Mouse (Mus musculus) bone marrow, adult 2 months (tissue): ENCODE measurements around the gene Mrnip.

ENCODE experiments used
- CTCF ChIP-seq: fragments of 200-500 bp; IDR thresholded peaks from 2 replicates; pipeline ENCODE4 v1.5.1; 2011; ENCODE audit warnings: low read length, control low read depth; ENCODE audit not compliant: control insufficient read depth, insufficient read depth
- POLR2A ChIP-seq: fragments of 200-500 bp; IDR thresholded peaks from 2 replicates; pipeline ENCODE4 v1.6.1; 2011; ENCODE audit warnings: low read depth, mild to moderate bottlenecking, control low read depth, low read length, borderline replicate concordance; ENCODE audit not compliant: control insufficient read depth

DNA sequence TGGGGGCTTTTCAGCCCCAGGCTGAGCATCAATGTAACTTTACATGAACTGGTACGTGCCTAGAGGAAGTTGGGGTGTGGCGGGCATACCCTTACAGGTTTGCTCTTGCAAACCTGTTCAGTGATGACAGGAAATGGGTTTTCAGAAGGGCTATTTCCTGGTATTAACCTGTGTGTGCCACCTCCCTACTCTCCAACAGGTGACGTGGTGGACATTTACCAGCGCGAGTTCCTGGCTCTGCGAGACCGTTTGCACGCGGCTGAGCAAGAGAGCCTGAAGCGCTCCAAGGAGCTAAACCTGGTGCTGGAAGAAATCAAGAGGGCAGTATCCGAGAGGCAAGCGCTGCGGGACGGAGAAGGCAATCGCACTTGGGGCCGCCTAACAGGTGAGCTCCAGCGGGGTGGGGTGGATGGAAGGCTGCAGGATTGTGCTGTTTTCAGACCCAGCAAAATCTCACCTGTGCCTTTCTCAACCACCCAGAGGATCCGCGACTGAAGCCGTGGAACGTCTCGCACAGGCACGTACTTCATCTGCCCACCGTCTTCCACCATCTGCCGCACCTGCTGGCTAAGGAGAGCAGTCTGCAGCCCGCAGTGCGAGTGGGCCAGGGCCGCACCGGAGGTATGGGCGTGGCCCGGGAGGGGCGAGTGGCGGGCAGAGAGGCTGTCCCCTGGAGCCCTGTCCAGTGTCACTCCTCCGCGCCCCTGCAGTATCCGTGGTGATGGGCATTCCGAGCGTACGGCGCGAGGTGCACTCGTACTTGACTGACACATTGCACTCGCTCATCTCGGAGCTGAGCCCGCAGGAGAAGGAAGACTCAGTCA is 56.4 kb downstream of the Mrnip start:
- TF ChIP-seq CTCF (no peak), POLR2A (no peak)
